Mouse (Mus musculus): ENCODE results near the gene Fam83b. TPM values are rescaled to one million over a fixed set of nuclear protein-coding genes. Genes with fewer than 3 reads are reported as not detected.

Fam83b gene
- polyA plus RNA-seq, 1 experiment = not detected

DNA sequence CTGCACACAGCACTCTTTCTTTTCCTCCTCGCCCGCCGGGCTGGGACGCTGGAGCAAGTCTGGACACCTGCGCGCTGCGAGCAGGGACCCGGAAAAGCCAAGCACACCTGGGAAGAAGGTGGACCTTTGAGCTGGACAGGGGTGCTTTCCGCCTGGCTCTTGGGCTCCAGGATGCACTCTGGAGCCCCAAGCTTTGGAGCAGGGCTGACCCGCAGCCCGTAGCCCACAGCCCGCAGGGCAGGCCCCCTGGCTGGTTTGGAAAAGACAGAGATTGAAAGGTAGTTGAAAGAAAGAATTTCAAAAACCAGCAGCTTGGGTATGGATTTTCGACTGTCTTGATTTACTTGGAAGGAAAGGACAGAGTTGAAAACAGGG, 352 bp upstream of the Fam83b start:
- Histone ChIP-seq H3K4me1 (ENCODE audit: control insufficient read depth, insufficient read depth, low read length) (no peaks in the 10 kb centered on the region), H3K4me3 (replicated peaks; ENCODE audit: control insufficient read depth, low read depth, low read length) (no peak overlapping the region), H3K27ac (ENCODE audit: control insufficient read depth, insufficient read depth, low read depth, low read length, poor library complexity) (no peak overlapping the region)
- TF ChIP-seq CTCF (IDR thresholded peaks at IDR 0.05; ENCODE audit: control insufficient read depth, insufficient read depth, low read length) = no peak
- TF ChIP-seq POLR2A (IDR thresholded peaks at IDR 0.05; ENCODE audit: borderline replicate concordance, control insufficient read depth, low read depth, low read length) = no peak
- WGBS = 8% methylated on average over 13 of the region's 13 CpGs

DNA sequence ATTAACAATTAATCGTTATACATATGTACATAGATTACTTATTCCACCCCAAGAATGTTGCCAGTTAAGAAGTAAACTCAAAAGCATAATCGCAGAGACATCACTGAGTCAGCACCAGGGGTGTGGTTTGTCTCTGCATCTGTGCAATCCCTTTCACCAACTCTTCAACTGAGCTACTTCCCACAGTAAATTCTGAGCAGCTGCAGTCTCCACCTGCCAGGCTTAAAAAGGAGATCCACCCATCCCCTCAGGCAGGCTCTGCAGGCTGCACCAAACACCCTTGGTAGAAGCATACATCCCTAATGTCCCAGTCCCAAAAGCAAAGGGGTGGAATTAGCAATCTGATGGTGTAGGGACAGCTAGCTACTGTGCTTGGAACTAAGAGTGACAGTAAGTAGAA, 1.3 kb downstream of the Fam83b start:
- Histone ChIP-seq H3K4me1 (ENCODE audit: control insufficient read depth, insufficient read depth, low read length) (no peaks in the 10 kb centered on the region), H3K27ac (ENCODE audit: control insufficient read depth, insufficient read depth, low read depth, low read length, poor library complexity) (no peak overlapping the region), H3K4me3 (replicated peaks; ENCODE audit: control insufficient read depth, low read depth, low read length) (no peak overlapping the region)
- TF ChIP-seq CTCF (IDR thresholded peaks at IDR 0.05; ENCODE audit: control insufficient read depth, insufficient read depth, low read length) (no peak), POLR2A (IDR thresholded peaks at IDR 0.05; ENCODE audit: borderline replicate concordance, control insufficient read depth, low read depth, low read length) (no peak)
- WGBS = 75% methylated on average over 2 of the region's 2 CpGs

DNA sequence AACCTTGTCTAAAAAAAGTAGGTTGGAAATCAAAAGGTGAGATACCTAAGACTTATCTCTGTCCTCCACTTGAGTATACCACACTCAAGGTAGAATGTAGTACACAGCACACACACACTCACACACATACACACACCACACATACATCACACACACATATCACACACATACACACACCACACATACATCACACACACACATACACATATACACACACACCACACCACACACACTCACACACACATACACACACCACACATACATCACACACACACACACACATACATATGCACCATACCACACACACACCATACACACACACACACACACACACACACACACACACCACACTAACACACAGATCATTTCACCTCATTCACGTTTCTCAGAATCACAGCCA, 2.8 kb downstream of the Fam83b start:
- no peak for TF ChIP-seq CTCF (IDR thresholded peaks at IDR 0.05; ENCODE audit: control insufficient read depth, insufficient read depth, low read length)
- TF ChIP-seq POLR2A (IDR thresholded peaks at IDR 0.05; ENCODE audit: borderline replicate concordance, control insufficient read depth, low read depth, low read length) = no peak
- no peaks in the 10 kb centered on the region for H3K4me1 ChIP-seq (ENCODE audit: control insufficient read depth, insufficient read depth, low read length)
- no peak overlapping the region for H3K27ac ChIP-seq (ENCODE audit: control insufficient read depth, insufficient read depth, low read depth, low read length, poor library complexity)
- 77% methylated on average over 1 of the region's 1 CpGs for WGBS
- no peak overlapping the region for H3K4me3 ChIP-seq (replicated peaks; ENCODE audit: control insufficient read depth, low read depth, low read length)

- Histone ChIP-seq H3K27ac (ENCODE audit: control insufficient read depth, insufficient read depth, low read depth, low read length, poor library complexity) (no peak overlapping the region), H3K4me3 (replicated peaks; ENCODE audit: control insufficient read depth, low read depth, low read length) (no peak overlapping the region), H3K4me1 (ENCODE audit: control insufficient read depth, insufficient read depth, low read length) (no peaks in the 10 kb centered on the region)
- 67% methylated on average over 6 of the region's 6 CpGs for WGBS
- no peak for TF ChIP-seq POLR2A (IDR thresholded peaks at IDR 0.05; ENCODE audit: borderline replicate concordance, control insufficient read depth, low read depth, low read length)
- TF ChIP-seq CTCF (IDR thresholded peaks at IDR 0.05; ENCODE audit: control insufficient read depth, insufficient read depth, low read length) = no peak
Observed at GRCm38 (mm10) chr9:76562794-76563193, 4.1 kb downstream of the Fam83b start.

DNA sequence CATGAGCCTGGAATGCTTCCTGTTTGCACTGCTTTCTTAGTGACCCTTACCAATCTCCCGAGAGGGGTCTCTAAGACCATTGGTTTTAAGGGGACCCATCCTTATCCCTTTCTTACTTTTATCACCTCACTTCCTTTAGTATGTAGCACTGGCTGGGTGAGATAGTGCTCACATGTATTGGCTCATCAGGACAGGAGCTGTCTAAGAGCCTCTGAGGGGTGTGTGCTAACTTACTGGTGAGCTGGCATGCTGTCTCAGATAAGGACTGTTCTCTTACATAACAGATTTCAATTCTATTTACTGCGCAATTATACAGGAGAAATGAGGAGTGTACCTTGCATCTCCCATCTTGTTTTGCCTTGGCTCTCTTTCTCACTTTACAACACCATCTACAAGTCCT, 7.7 kb downstream of the Fam83b start:
- no peak overlapping the region for H3K27ac ChIP-seq (ENCODE audit: control insufficient read depth, insufficient read depth, low read depth, low read length, poor library complexity)

DNA sequence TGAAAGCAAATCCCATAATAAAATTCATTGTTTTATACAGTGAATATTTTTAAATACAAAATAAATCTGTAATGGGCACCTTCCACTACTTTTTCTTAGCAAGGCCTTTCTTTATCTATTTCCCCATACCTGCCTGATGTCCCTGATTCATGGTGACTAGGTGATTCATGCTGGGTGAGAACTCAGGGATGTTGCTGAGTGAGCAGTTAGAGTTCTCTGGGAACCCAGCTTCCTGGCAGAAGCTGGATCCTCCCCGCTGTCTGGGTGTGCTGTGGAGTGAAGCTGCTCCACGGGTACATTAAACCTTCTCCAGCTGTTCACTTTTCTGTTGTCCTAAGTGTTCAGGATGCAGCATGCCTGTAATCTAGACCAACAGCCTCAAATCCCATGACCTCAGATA, 13.2 kb downstream of the Fam83b start:
- H3K4me3 ChIP-seq (replicated peaks; ENCODE audit: control insufficient read depth, low read depth, low read length) = no peak overlapping the region
- TF ChIP-seq CTCF (IDR thresholded peaks at IDR 0.05; ENCODE audit: control insufficient read depth, insufficient read depth, low read length) (no peak), POLR2A (IDR thresholded peaks at IDR 0.05; ENCODE audit: borderline replicate concordance, control insufficient read depth, low read depth, low read length) (no peak)

More for the DNA sequence above, 7.7 kb downstream of the Fam83b start:
- TF ChIP-seq CTCF (IDR thresholded peaks at IDR 0.05; ENCODE audit: control insufficient read depth, insufficient read depth, low read length) = no peak
- TF ChIP-seq POLR2A (IDR thresholded peaks at IDR 0.05; ENCODE audit: borderline replicate concordance, control insufficient read depth, low read depth, low read length) = no peak
- no peak overlapping the region for H3K4me3 ChIP-seq (replicated peaks; ENCODE audit: control insufficient read depth, low read depth, low read length)
- 61% methylated on average over 2 of the region's 2 CpGs for WGBS
- no peaks in the 10 kb centered on the region for H3K4me1 ChIP-seq (ENCODE audit: control insufficient read depth, insufficient read depth, low read length)

DNA sequence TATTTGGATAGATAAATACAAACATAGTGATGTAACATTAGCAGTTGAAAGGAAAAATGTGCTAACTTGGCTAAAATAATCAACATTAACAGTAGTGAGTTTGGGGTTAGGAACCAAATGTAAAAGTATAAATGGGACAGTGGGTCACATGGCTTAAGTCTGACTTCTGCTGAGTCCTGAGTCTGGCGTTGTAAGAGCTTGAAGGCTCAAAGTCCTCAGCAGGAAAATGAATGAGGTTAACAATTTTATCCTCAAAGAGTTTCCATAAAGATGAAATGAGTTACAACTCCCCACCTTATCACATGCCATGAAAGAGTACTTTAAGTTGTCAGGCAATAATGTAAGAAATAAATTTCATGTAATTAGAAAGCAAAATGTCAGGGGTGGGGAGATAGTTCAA, 13.8 kb downstream of the Fam83b start:
- no peak overlapping the region for H3K27ac ChIP-seq (ENCODE audit: control insufficient read depth, insufficient read depth, low read depth, low read length, poor library complexity)
- TF ChIP-seq CTCF (IDR thresholded peaks at IDR 0.05; ENCODE audit: control insufficient read depth, insufficient read depth, low read length) (no peak), POLR2A (IDR thresholded peaks at IDR 0.05; ENCODE audit: borderline replicate concordance, control insufficient read depth, low read depth, low read length) (no peak)
- no peaks in the 10 kb centered on the region for H3K4me1 ChIP-seq (ENCODE audit: control insufficient read depth, insufficient read depth, low read length)
- WGBS = 75% methylated on average over 1 of the region's 1 CpGs
- H3K4me3 ChIP-seq (replicated peaks; ENCODE audit: control insufficient read depth, low read depth, low read length) = no peak overlapping the region

More for the DNA sequence above, 13.2 kb downstream of the Fam83b start:
- 43% methylated on average over 2 of the region's 2 CpGs for WGBS
- Histone ChIP-seq H3K27ac (ENCODE audit: control insufficient read depth, insufficient read depth, low read depth, low read length, poor library complexity) (no peak overlapping the region), H3K4me1 (ENCODE audit: control insufficient read depth, insufficient read depth, low read length) (no peaks in the 10 kb centered on the region)

- 56% methylated on average over 3 of the region's 3 CpGs for WGBS
- H3K4me1 ChIP-seq (ENCODE audit: control insufficient read depth, insufficient read depth, low read length) = no peaks in the 10 kb centered on the region
- TF ChIP-seq POLR2A (IDR thresholded peaks at IDR 0.05; ENCODE audit: borderline replicate concordance, control insufficient read depth, low read depth, low read length) (no peak), CTCF (IDR thresholded peaks at IDR 0.05; ENCODE audit: control insufficient read depth, insufficient read depth, low read length) (no peak)
- H3K27ac ChIP-seq (ENCODE audit: control insufficient read depth, insufficient read depth, low read depth, low read length, poor library complexity) = no peak overlapping the region
- H3K4me3 ChIP-seq (replicated peaks; ENCODE audit: control insufficient read depth, low read depth, low read length) = no peak overlapping the region
Observed at GRCm38 (mm10) chr9:76546714-76547113, 20.2 kb downstream of the Fam83b start.

GRCm38 (mm10) chr9:76540684-76541083, 26.2 kb downstream of the Fam83b start:
- Histone ChIP-seq H3K27ac (ENCODE audit: control insufficient read depth, insufficient read depth, low read depth, low read length, poor library complexity) (no peak overlapping the region), H3K4me1 (ENCODE audit: control insufficient read depth, insufficient read depth, low read length) (no peaks in the 10 kb centered on the region), H3K4me3 (replicated peaks; ENCODE audit: control insufficient read depth, low read depth, low read length) (no peak overlapping the region)
- TF ChIP-seq POLR2A (IDR thresholded peaks at IDR 0.05; ENCODE audit: borderline replicate concordance, control insufficient read depth, low read depth, low read length) (no peak), CTCF (IDR thresholded peaks at IDR 0.05; ENCODE audit: control insufficient read depth, insufficient read depth, low read length) (no peak)
- WGBS = 29% methylated on average over 4 of the region's 4 CpGs

Measured in bone marrow, adult 2 months (tissue).